Mouse (Mus musculus) heart, adult 2 months (tissue): ENCODE measurements around the gene Zswim9. TPM values are rescaled to one million over a fixed set of nuclear protein-coding genes. Genes with fewer than 3 reads are reported as not detected.
A peak's percentile ranks its signal among the peaks of the same experiment; 100 is the strongest.

Experiments used
- DNase-seq, 2 experiments: peaks; one replicate each; pipeline ENCODE4 v3.0.0; 2021
- H3K27ac ChIP-seq: fragments of 200-600 bp; 2 replicates; pipeline ENCODE4 v1.8.1; 2022
- H3K27me3 ChIP-seq: fragments of 200-500 bp; 2 replicates; pipeline ENCODE4 v1.6.1; 2012; ENCODE audit warnings: mild to moderate bottlenecking, low read length, inconsistent platforms, mixed read lengths; ENCODE audit not compliant: control insufficient read depth, insufficient read depth
- H3K36me3 ChIP-seq: fragments of 200-500 bp; 2 replicates; pipeline ENCODE4 v1.6.1; 2012; ENCODE audit warnings: low read length, inconsistent platforms; ENCODE audit not compliant: control insufficient read depth, insufficient read depth
- H3K4me1 ChIP-seq: fragments of 200-500 bp; 2 replicates; pipeline ENCODE4 v1.6.1; 2011; ENCODE audit warnings: low read length; ENCODE audit not compliant: control insufficient read depth, insufficient read depth
- H3K4me3 ChIP-seq: fragments of 200-600 bp; 2 replicates; pipeline ENCODE4 v1.8.1; 2022
- H3K79me2 ChIP-seq: fragments of 200-500 bp; replicated peaks from 2 replicates; pipeline ENCODE4 v1.6.1; 2012; ENCODE audit warnings: mild to moderate bottlenecking, inconsistent platforms, low read length, moderate library complexity, mixed read lengths; ENCODE audit not compliant: control insufficient read depth, insufficient read depth
- H3K9ac ChIP-seq: fragments of 200-500 bp; 2 replicates; pipeline ENCODE4 v1.6.1; 2012; ENCODE audit warnings: low read depth, mild to moderate bottlenecking, control low read depth, inconsistent platforms, low read length, mixed read lengths
- CTCF ChIP-seq: fragments of 200-600 bp; IDR thresholded peaks from 2 replicates; pipeline ENCODE4 v1.8.1; 2022; ENCODE audit warnings: antibody characterized with exemption, mild to moderate bottlenecking, moderate library complexity
- EP300 ChIP-seq: fragments of 200-500 bp; IDR thresholded peaks from 2 replicates; pipeline ENCODE4 v1.6.1; 2011; ENCODE audit warnings: low read depth, low read length, control low read depth; ENCODE audit not compliant: insufficient read depth
- POLR2A ChIP-seq: fragments of 200-500 bp; IDR thresholded peaks from 2 replicates; pipeline ENCODE4 v1.6.1; 2011; ENCODE audit warnings: mild to moderate bottlenecking, low read depth, low read length, control low read depth; ENCODE audit not compliant: insufficient read depth
- WGBS: fragments of 180-500 bp; shearing (Covaris S2); methylation state at CpG from one replicate; pipeline ENCODE4 v1.1.7; 2018; 5-methylcytosine and 5-hydroxymethylcytosine counted together
- intact Hi-C: fragments of 180-260 bp; cut with DNase I; formaldehyde crosslinking; loops from one replicate; pipeline ENCODE4 v1.15.1; 2025
- long read RNA-seq: library from polyadenylated mRNA; stranded (forward); transcript quantifications from one replicate; pipeline ENCODE4 v2.0.0, GENCODE M21; 2021
- polyA plus RNA-seq: library from polyadenylated mRNA; depleted of rRNA; stranded (reverse); fragments of >200 nt; gene quantifications from 2 replicates; pipeline ENCODE4 v1.2.3, GENCODE M21; 2012; rRNA removed
- total RNA-seq, 2 experiments: library from RNA; stranded (reverse); gene quantifications; 2 replicates each; pipeline ENCODE4 v1.2.3; 2021

Gene Zswim9
- 10 to 100 TPM in 1 of 2 experiments, 1 to 10 TPM in 1; 9.2 to 10.0 TPM for total RNA-seq
- polyA plus RNA-seq: 4.6 and 5.3 TPM in 2 replicates
- long read RNA-seq, partial matches to known transcripts: 2 of 7 reads
- long read RNA-seq, other reads (novel, unspliced or antisense): 3 of 7 reads

GRCm38 (mm10) chr7:13278308-13278891 is at the start of gene Zswim9:
Zswim9 (minus strand) TSS chr7:13278721.
- H3K9ac ChIP-seq: peak within 1 kb of the TSS; percentile 66
- H3K36me3 ChIP-seq: no peaks in the 10 kb centered on the region
- H3K27me3 ChIP-seq: no peaks in the 10 kb centered on the region
- TF ChIP-seq POLR2A (peak; percentile 46; the same call in 1 of the 2 replicates), CTCF (no peak; the same call in 1 of the 2 replicates), EP300 (0 out of 2 replicates have a peak, but pooled peaks have one; percentile 37)
- intact Hi-C loops: loop anchor here (5.0 kb wide), 2 partner anchors 226 to 396 kb away; partner anchors contain the start of genes Mzf1 and Zfp128
- peak within 1 kb of the TSS; percentile 88 for H3K27ac ChIP-seq
- H3K79me2 ChIP-seq: no peaks in the 10 kb centered on the region
- peak within 1 kb of the TSS; percentile 98 for H3K4me3 ChIP-seq
- peak; percentile 95 for DNase-seq
- under 1% methylated on average over 39 of the region's 39 CpGs for WGBS
- H3K4me1 ChIP-seq: peaks cover 2% of the 10 kb centered on the region

- Histone ChIP-seq H3K27me3 (no peaks in the 10 kb centered on the region), H3K36me3 (no peaks in the 10 kb centered on the region), H3K4me1 (no peaks in the 10 kb centered on the region), H3K79me2 (no peaks in the 10 kb centered on the region), H3K4me3 (no peak within 1 kb of the TSS), H3K9ac (no peak within 1 kb of the TSS), H3K27ac (no peak within 1 kb of the TSS)
- no peak for TF ChIP-seq CTCF
- no peak for TF ChIP-seq POLR2A
- TF ChIP-seq EP300: no peak
- 81% methylated on average over 2 of the region's 2 CpGs for WGBS
- intact Hi-C loops: no loop called here
- no peak for DNase-seq
Measured at GRCm38 (mm10) chr7:13324316-13324715, 45.8 kb upstream of the Zswim9 start, which contains the start of gene Pla2g4c. Pla2g4c (plus strand) TSS chr7:13324655.

- no peak overlapping the region for H3K9ac ChIP-seq
- WGBS: 83% methylated on average over 3 of the region's 3 CpGs
- H3K4me3 ChIP-seq: no peak overlapping the region
- DNase-seq: no peak
- H3K36me3 ChIP-seq: no peaks in the 10 kb centered on the region
- H3K79me2 ChIP-seq: no peaks in the 10 kb centered on the region
- intact Hi-C loops: no loop called here
- no peak overlapping the region for H3K27ac ChIP-seq
- H3K27me3 ChIP-seq: no peaks in the 10 kb centered on the region
- H3K4me1 ChIP-seq: no peaks in the 10 kb centered on the region
- TF ChIP-seq EP300: no peak
- TF ChIP-seq CTCF: no peak
- no peak for TF ChIP-seq POLR2A
Measured at GRCm38 (mm10) chr7:13321424-13321823, 42.9 kb upstream of the Zswim9 start.

- Histone ChIP-seq H3K9ac (no peak overlapping the region), H3K27ac (no peak overlapping the region), H3K4me3 (no peak overlapping the region), H3K79me2 (no peaks in the 10 kb centered on the region), H3K4me1 (peaks cover 2% of the 10 kb centered on the region; the same call in 1 of the 2 replicates), H3K27me3 (no peaks in the 10 kb centered on the region), H3K36me3 (no peaks in the 10 kb centered on the region)
- intact Hi-C loops: no loop called here
- 37% methylated on average over 5 of the region's 5 CpGs for WGBS
- TF ChIP-seq CTCF: no peak
- TF ChIP-seq POLR2A: no peak
- TF ChIP-seq EP300: no peak
- DNase-seq: no peak
Measured at GRCm38 (mm10) chr7:13314095-13314597, 35.6 kb upstream of the Zswim9 start.

- DNase-seq: no peak
- Histone ChIP-seq H3K27me3 (no peaks in the 10 kb centered on the region), H3K4me1 (peaks cover 2% of the 10 kb centered on the region; the same call in 1 of the 2 replicates), H3K36me3 (no peaks in the 10 kb centered on the region), H3K9ac (no peak overlapping the region), H3K27ac (no peak overlapping the region), H3K4me3 (no peak overlapping the region), H3K79me2 (no peaks in the 10 kb centered on the region)
- WGBS: 97% methylated on average over 4 of the region's 4 CpGs
- intact Hi-C loops: no loop called here
- TF ChIP-seq POLR2A (no peak), CTCF (no peak), EP300 (no peak)
Measured at GRCm38 (mm10) chr7:13311401-13311800, 32.9 kb upstream of the Zswim9 start.
